Mouse (Mus musculus): ENCODE data around the gene Alkbh3. TPM values are rescaled to one million over a fixed set of nuclear protein-coding genes. Genes with fewer than 3 reads are reported as not detected.

Gene Alkbh3
- total RNA-seq, 1 experiment, result 41.5 TPM

DNA sequence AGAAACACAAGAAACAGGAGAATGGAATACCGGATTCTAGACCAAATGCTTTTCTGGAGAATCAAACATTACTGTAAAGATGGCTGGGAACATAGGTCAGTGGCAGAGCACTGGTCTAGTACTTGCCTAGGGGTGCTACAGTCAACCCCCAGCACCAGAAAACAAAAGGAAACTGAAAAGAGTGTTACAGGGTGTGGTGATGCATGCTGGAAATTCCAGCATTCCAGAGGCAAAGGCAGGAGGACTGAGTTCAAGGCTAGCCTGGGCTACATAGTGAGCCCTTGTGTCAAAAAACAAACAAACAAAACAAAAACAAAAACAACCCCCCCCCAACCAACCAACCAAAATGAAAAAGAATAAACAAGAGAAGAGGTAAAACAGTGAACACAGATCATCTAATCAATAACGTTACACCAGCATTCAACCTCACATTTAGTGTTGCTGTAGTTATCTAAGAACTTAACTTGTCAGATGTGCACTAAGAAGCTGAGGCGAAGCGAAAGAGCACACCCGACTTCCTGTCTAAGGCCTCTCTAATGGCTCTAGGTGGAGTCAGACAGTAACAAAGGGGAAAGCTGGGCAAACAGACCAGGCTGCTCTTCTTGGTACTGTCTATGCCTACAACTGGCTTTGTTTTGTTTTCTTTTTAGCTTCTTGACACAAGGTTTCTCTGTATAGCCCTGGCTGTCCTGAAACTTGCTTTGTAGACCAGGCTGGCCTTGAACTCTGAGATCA, 30.0 kb upstream of the Alkbh3 start:
- no peaks in the 10 kb centered on the region for H3K9me3 ChIP-seq (ENCODE audit: control insufficient read depth, insufficient read depth, low read depth, low read length)
- H3K4me1 ChIP-seq (ENCODE audit: control insufficient read depth in 2 of 2, insufficient read depth in 2 of 2, low read length in 2 of 2, poor library complexity in 1 of 2), result peaks cover 4 to 7% of the 10 kb centered on the region in 2 experiments; a peak in 3 of 4 replicates
- H3K9ac ChIP-seq (ENCODE audit: insufficient read depth, low read depth, low read length, poor library complexity, severe bottlenecking), result no peak overlapping the region
- TF ChIP-seq MAFK (IDR thresholded peaks at IDR 0.05; ENCODE audit: insufficient read depth, low read depth, low read length), result no peak
- TF ChIP-seq CHD2 (IDR thresholded peaks at IDR 0.05; ENCODE audit: low read depth, low read length), result peak; percentile 16; the same call in 1 of the 2 replicates
- no peak for TF ChIP-seq ZC3H11A (IDR thresholded peaks at IDR 0.05; ENCODE audit: borderline replicate concordance, low read depth, low read length)
- no peak for TF ChIP-seq HCFC1 (IDR thresholded peaks at IDR 0.05; ENCODE audit: borderline replicate concordance, insufficient read depth, low read length)
- in situ Hi-C loops (cut with MboI; ENCODE audit: low sequenced_read_pairs in 2 of 2, unreplicated experiment in 2 of 2), result no loop called here
- no peak overlapping the region for H3K4me3 ChIP-seq (ENCODE audit: insufficient read depth in 1 of 2, low read depth in 1 of 2, low read length in 2 of 2, poor library complexity in 1 of 2, severe bottlenecking in 1 of 2)
- peaks cover 2% of the 10 kb centered on the region; the same call in 1 of the 2 replicates for H3K36me3 ChIP-seq (ENCODE audit: control insufficient read depth, insufficient read depth, low read length, poor library complexity, severe bottlenecking)
- peak overlapping the region; percentile 68; the same call in 1 of the 2 replicates for H3K27ac ChIP-seq (ENCODE audit: insufficient read depth, low read depth, low read length, poor library complexity, severe bottlenecking)
- peak; percentile 22 for DNase-seq (ENCODE audit: low read depth, low spot score)

DNA sequence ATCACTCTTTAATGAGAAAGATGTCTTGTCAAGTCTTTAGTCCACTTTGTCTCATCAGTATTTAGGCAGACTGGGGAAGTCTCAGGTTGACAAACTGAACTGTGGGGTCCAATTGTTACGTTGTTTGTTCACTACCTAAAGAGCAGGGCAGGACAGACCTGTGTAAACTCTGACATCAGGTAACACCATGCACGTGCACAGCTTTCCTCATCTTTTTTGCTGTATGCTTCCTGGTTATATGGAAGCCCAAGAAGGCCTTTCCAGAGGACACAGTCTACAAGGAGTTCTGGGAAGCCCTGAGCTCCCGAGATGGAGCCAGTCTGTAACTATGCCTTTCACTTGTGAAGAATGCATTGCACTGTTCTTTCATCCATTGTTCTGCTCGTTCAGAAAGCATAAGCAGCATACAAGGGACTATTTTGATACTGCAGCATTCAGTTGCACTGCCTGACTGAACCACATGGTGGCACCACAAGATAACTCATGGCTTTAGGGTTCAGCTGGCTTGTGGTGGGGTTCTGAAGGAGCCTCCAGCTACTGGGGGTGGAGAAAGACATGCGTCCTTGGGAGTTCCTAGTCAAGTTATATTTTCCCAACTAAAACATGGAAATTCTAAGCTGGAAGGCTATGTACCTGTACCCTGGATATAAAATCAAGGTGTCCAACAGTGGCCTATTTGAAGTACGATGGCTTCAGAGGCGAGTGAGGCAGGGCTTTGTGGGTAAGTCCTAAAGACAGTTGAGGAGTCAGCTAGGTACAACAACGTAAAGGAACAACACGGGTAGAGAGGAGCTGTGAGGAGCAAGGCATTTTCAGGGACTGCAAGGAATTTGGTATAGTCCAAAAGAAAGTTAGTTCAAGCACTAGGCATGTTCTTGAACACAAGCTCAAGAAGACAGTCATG, 25.1 kb upstream of the Alkbh3 start:
- no peak overlapping the region for H3K27ac ChIP-seq (ENCODE audit: insufficient read depth, low read depth, low read length, poor library complexity, severe bottlenecking)
- H3K9ac ChIP-seq (ENCODE audit: insufficient read depth, low read depth, low read length, poor library complexity, severe bottlenecking), result no peak overlapping the region
- H3K4me1 ChIP-seq (ENCODE audit: control insufficient read depth in 2 of 2, insufficient read depth in 2 of 2, low read length in 2 of 2, poor library complexity in 1 of 2), result peaks cover under 1 to 2% of the 10 kb centered on the region in 2 experiments; a peak in 3 of 4 replicates
- TF ChIP-seq CHD2 (IDR thresholded peaks at IDR 0.05; ENCODE audit: low read depth, low read length) (no peak), ZC3H11A (IDR thresholded peaks at IDR 0.05; ENCODE audit: borderline replicate concordance, low read depth, low read length) (peak; percentile 83; the same call in 1 of the 2 replicates)
- in situ Hi-C loops (cut with MboI; ENCODE audit: low sequenced_read_pairs in 2 of 2, unreplicated experiment in 2 of 2), result no loop called here
- DNase-seq (ENCODE audit: low read depth, low spot score), result peak; percentile 36
- H3K36me3 ChIP-seq (ENCODE audit: control insufficient read depth, insufficient read depth, low read length, poor library complexity, severe bottlenecking), result peaks cover 4% of the 10 kb centered on the region; the same call in 1 of the 2 replicates
- H3K4me3 ChIP-seq (ENCODE audit: insufficient read depth in 1 of 2, low read depth in 1 of 2, low read length in 2 of 2, poor library complexity in 1 of 2, severe bottlenecking in 1 of 2), result no peak overlapping the region
- H3K9me3 ChIP-seq (ENCODE audit: control insufficient read depth, insufficient read depth, low read depth, low read length), result no peaks in the 10 kb centered on the region

DNA sequence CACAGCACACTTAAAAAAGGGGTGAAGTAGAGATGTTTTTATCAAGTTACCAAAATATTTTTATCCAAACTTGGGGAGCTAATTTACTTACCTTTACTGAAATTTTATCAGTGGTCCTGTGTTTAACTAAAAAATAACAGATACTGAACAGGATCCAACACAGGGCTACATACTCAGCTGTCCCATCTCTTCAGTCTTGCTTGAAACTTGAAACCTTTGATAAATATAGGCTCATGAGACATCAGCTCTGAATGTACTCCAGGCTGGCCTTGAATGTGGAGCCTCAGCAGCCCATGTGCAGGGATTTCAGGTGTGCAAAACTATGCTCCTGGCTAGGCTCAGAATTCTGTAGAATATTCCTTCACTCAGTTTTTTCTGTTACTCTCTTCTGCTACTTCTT, 20.0 kb upstream of the Alkbh3 start:
- in situ Hi-C loops (cut with MboI; ENCODE audit: low sequenced_read_pairs in 2 of 2, unreplicated experiment in 2 of 2), result no loop called here
- no peak for DNase-seq (ENCODE audit: low read depth, low spot score)
- no peaks in the 10 kb centered on the region for H3K9me3 ChIP-seq (ENCODE audit: control insufficient read depth, insufficient read depth, low read depth, low read length)

DNA sequence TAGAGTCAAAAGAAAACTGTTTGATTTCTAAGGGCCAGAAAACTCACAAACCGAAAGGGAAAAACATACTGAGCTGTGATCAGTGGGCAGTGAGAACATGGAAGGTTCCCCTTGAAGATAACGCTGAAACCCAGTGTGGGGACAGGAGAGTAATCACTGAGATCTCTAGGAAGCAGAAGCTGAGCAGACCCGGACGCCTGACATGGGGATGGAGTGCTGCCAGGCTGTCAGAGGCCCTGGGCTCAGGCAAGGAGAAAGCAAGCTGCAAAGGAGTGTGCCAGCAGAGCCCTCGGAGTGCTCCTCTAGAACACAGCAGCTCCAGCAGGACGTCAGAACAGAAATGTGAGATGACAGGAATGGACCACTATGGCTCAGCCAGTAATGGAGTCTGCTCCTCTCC, 14.0 kb upstream of the Alkbh3 start:
- DNase-seq (ENCODE audit: low read depth, low spot score), result no peak
- in situ Hi-C loops (cut with MboI; ENCODE audit: low sequenced_read_pairs in 2 of 2, unreplicated experiment in 2 of 2), result no loop called here
- no peak overlapping the region; the same call in 1 of the 2 replicates for H3K27ac ChIP-seq (ENCODE audit: insufficient read depth, low read depth, low read length, poor library complexity, severe bottlenecking)
- no peaks in the 10 kb centered on the region for H3K9me3 ChIP-seq (ENCODE audit: control insufficient read depth, insufficient read depth, low read depth, low read length)
- H3K4me3 ChIP-seq (ENCODE audit: insufficient read depth in 1 of 2, low read depth in 1 of 2, low read length in 2 of 2, poor library complexity in 1 of 2, severe bottlenecking in 1 of 2), result no peak overlapping the region
- TF ChIP-seq CHD2 (IDR thresholded peaks at IDR 0.05; ENCODE audit: low read depth, low read length) (no peak), HCFC1 (IDR thresholded peaks at IDR 0.05; ENCODE audit: borderline replicate concordance, insufficient read depth, low read length) (no peak), ZC3H11A (IDR thresholded peaks at IDR 0.05; ENCODE audit: borderline replicate concordance, low read depth, low read length) (no peak), ZNF384 (IDR thresholded peaks at IDR 0.05; ENCODE audit: low read depth, low read length) (no peak), MAFK (IDR thresholded peaks at IDR 0.05; ENCODE audit: insufficient read depth, low read depth, low read length) (no peak)
- no peaks in the 10 kb centered on the region for H3K4me1 ChIP-seq (ENCODE audit: control insufficient read depth in 2 of 2, insufficient read depth in 2 of 2, low read length in 2 of 2, poor library complexity in 1 of 2)
- H3K36me3 ChIP-seq (ENCODE audit: control insufficient read depth, insufficient read depth, low read length, poor library complexity, severe bottlenecking), result no peaks in the 10 kb centered on the region
- no peak overlapping the region for H3K9ac ChIP-seq (ENCODE audit: insufficient read depth, low read depth, low read length, poor library complexity, severe bottlenecking)

More for the DNA sequence above, 20.0 kb upstream of the Alkbh3 start:
- Histone ChIP-seq H3K27ac (ENCODE audit: insufficient read depth, low read depth, low read length, poor library complexity, severe bottlenecking) (no peak overlapping the region), H3K36me3 (ENCODE audit: control insufficient read depth, insufficient read depth, low read length, poor library complexity, severe bottlenecking) (peaks cover 4% of the 10 kb centered on the region; the same call in 1 of the 2 replicates), H3K9ac (ENCODE audit: insufficient read depth, low read depth, low read length, poor library complexity, severe bottlenecking) (no peak overlapping the region), H3K4me1 (ENCODE audit: control insufficient read depth in 2 of 2, insufficient read depth in 2 of 2, low read length in 2 of 2, poor library complexity in 1 of 2) (no peaks in the 10 kb centered on the region), H3K4me3 (ENCODE audit: insufficient read depth in 1 of 2, low read depth in 1 of 2, low read length in 2 of 2, poor library complexity in 1 of 2, severe bottlenecking in 1 of 2) (no peak overlapping the region)
- TF ChIP-seq ZNF384 (IDR thresholded peaks at IDR 0.05; ENCODE audit: low read depth, low read length) (no peak), CHD2 (IDR thresholded peaks at IDR 0.05; ENCODE audit: low read depth, low read length) (no peak), HCFC1 (IDR thresholded peaks at IDR 0.05; ENCODE audit: borderline replicate concordance, insufficient read depth, low read length) (no peak), ZC3H11A (IDR thresholded peaks at IDR 0.05; ENCODE audit: borderline replicate concordance, low read depth, low read length) (no peak), MAFK (IDR thresholded peaks at IDR 0.05; ENCODE audit: insufficient read depth, low read depth, low read length) (no peak)
